Mouse (Mus musculus): ENCODE measurements around the gene Slc25a27. TPM values are rescaled to one million over a fixed set of nuclear protein-coding genes. Genes with fewer than 3 reads are reported as not detected.

Slc25a27 gene
- 10 to 100 TPM; 30.9 to 34.5 TPM for total RNA-seq (2021)
- long read RNA-seq, partial matches to known transcripts, result 7 of 13 reads
- long read RNA-seq, other reads (novel, unspliced or antisense), result 2 of 13 reads

GRCm38 (mm10) chr17:43666576-43667289 lies at the start of gene Slc25a27:
Gene Slc25a27, minus strand, starts transcription at chr17:43667214.
- peak; percentile 74 to 84 for DNase-seq (ENCODE audit: low spot score in 2 of 2)

- DNase-seq (ENCODE audit: low spot score in 2 of 2), result no peak
Measured at GRCm38 (mm10) chr17:43716601-43717000, 49.6 kb upstream of the Slc25a27 start.

- DNase-seq (ENCODE audit: low spot score in 2 of 2), result no peak
Measured at GRCm38 (mm10) chr17:43714191-43714590, 47.2 kb upstream of the Slc25a27 start.

GRCm38 (mm10) chr17:43711557-43712352 lies 44.7 kb upstream of the Slc25a27 start:
- DNase-seq (ENCODE audit: low spot score in 2 of 2), result no peak

GRCm38 (mm10) chr17:43707254-43707653 lies 40.2 kb upstream of the Slc25a27 start:
- DNase-seq (ENCODE audit: low spot score in 2 of 2), result no peak

- DNase-seq (ENCODE audit: low spot score in 2 of 2), result no peak
Measured at GRCm38 (mm10) chr17:43706749-43707148, 39.7 kb upstream of the Slc25a27 start.

GRCm38 (mm10) chr17:43704216-43704930 lies 37.4 kb upstream of the Slc25a27 start:
- DNase-seq (ENCODE audit: low spot score in 2 of 2), result no peak

GRCm38 (mm10) chr17:43701060-43701459 lies 34.0 kb upstream of the Slc25a27 start:
- DNase-seq (ENCODE audit: low spot score in 2 of 2), result peak; percentile 71 to 76

GRCm38 (mm10) chr17:43698997-43699649 lies 32.1 kb upstream of the Slc25a27 start:
- DNase-seq (ENCODE audit: low spot score in 2 of 2), result peak; percentile 79 to 81

- no peak for DNase-seq (ENCODE audit: low spot score in 2 of 2)
Measured at GRCm38 (mm10) chr17:43689591-43689990, 22.6 kb upstream of the Slc25a27 start.

- no peak for DNase-seq (ENCODE audit: low spot score in 2 of 2)
Measured at GRCm38 (mm10) chr17:43684638-43685037, 17.6 kb upstream of the Slc25a27 start.

GRCm38 (mm10) chr17:43684086-43684485 lies 17.1 kb upstream of the Slc25a27 start:
- DNase-seq (ENCODE audit: low spot score in 2 of 2), result no peak

GRCm38 (mm10) chr17:43677317-43677716 lies 10.3 kb upstream of the Slc25a27 start:
- DNase-seq (ENCODE audit: low spot score in 2 of 2), result no peak

GRCm38 (mm10) chr17:43676241-43676640 lies 9.2 kb upstream of the Slc25a27 start:
- no peak for DNase-seq (ENCODE audit: low spot score in 2 of 2)

GRCm38 (mm10) chr17:43675228-43675627 lies 8.2 kb upstream of the Slc25a27 start:
- no peak for DNase-seq (ENCODE audit: low spot score in 2 of 2)

GRCm38 (mm10) chr17:43671907-43672306 lies 4.9 kb upstream of the Slc25a27 start:
- no peak for DNase-seq (ENCODE audit: low spot score in 2 of 2)

GRCm38 (mm10) chr17:43669145-43669695 lies 2.2 kb upstream of the Slc25a27 start:
- no peak for DNase-seq (ENCODE audit: low spot score in 2 of 2)

- no peak for DNase-seq (ENCODE audit: low spot score in 2 of 2)
Measured at GRCm38 (mm10) chr17:43667290-43667843, 353 bp upstream of the Slc25a27 start, which contains the start of gene Cyp39a1. Gene Cyp39a1, plus strand, starts transcription at chr17:43667425.

- no peak for DNase-seq (ENCODE audit: low spot score in 2 of 2)
Measured at GRCm38 (mm10) chr17:43651314-43652046, 15.5 kb downstream of the Slc25a27 start.

Measured in layer of hippocampus, postnatal 10 days (tissue).